Mouse (Mus musculus) cortical plate, adult 2 months (tissue): Measurements from ENCODE around the gene Ndufa11.

Experiments
- CTCF ChIP-seq: fragments of 200-500 bp; IDR thresholded peaks from 2 replicates; pipeline ENCODE4 v1.5.1; 2011; ENCODE audit warnings: mild to moderate bottlenecking, control low read depth, low read length; ENCODE audit not compliant: insufficient read depth; ENCODE audit errors: extremely low read depth
- POLR2A ChIP-seq: fragments of 200-500 bp; IDR thresholded peaks from 2 replicates; pipeline ENCODE4 v1.6.1; 2011; ENCODE audit warnings: mild to moderate bottlenecking, low read length, control low read depth; ENCODE audit not compliant: insufficient read depth; ENCODE audit errors: extremely low read depth

DNA sequence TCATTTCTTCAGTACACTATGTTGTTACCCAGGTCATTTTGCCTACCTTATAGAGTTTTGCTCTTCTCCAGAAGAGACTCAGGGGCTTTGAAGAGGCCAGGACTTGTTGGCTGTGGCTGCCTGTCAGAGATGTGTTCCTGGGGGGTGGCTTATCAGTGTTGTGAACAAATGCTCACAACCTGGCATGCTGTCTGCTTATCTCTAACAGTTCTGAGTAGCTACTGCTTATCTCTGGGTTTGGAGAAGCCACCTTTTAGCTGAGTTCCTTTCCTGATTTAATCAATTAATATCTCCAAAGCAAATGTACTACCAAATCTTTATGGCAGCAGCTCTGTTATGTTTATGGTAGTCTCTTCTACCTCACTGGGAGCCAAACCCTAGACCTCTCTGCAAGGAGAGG is 29.5 kb upstream of the Ndufa11 start:
- no peak for TF ChIP-seq CTCF
- no peak for TF ChIP-seq POLR2A
